Mouse (Mus musculus) telencephalon, adult 2 months (tissue): ENCODE data around the gene Neb.
"Not testable (repeated sequence)": the region's sequence is repeated elsewhere in the genome, so short reads cannot be mapped to it uniquely, and the experiment has no call there.

Source experiments
- DNase-seq: peaks from one replicate; pipeline ENCODE4 v3.0.0-alpha.2; 2011; ENCODE audit warnings: low read depth, low spot score

Neb gene

GRCm38 (mm10) chr2:52179678-52180077 is 198.6 kb downstream of the Neb start:
- no peak for DNase-seq

- no peak for DNase-seq
These were observed 200.5 kb downstream of the Neb start for GRCm38 (mm10) chr2:52177726-52178125.

DNA sequence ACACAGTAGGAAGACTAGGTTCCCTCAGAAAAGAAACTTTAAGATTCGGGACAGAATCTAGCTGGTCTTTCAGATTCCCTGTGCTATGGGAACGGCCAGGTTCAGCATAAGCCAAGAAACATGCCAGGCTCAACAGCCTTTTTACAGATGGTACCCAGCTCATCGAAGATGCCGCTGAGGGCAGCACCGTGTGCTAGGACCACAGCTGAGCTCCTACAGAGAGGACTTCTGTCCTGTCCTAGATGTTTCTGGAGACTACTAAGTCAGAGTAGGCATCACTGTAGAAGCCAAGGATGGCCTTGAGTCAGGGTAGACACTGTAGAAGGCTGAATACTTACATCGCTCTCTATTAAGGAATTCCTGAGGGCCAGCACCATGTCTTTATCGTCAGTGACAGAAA is 201.1 kb downstream of the Neb start:
- DNase-seq: no peak

DNA sequence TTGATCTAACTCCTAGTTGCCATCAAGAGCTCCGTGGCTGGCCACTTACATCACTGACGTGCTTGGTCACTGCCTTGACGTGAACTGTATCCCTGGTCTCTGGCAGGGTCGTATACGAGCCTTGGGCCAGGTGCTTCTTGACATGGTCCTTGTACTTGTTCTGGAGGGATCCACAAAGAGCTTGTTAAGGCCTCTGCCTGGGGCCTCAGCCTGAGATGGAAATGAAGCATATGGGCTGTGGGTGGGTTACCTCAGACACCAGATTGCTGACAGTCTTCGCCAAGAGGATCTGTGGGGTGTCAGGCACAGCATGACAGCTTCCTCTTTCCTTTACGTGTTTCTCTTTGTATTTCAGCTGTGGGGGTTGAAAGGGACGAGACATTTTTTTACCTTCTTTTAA is 201.7 kb downstream of the Neb start:
- peak; percentile 91 for DNase-seq

DNA sequence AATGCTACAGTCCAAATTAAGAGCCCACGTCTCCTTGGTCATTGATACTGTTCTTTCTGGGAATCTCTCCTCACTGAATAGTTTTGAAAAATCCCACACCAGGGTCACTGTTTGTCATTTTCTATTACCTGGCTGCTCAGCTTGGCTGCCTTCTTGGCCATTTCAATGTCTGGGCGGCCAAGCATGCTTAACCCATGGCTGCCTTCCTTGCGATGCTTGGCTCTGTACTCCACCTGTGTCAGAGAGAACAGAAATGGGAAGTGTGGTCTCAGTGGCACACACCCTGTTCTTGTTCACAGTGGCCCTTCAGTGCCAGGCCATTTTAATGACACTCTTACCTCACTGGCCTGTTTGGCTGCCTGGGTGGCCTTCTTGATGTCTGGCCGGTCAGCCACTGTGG is 203.3 kb downstream of the Neb start:
- no peak for DNase-seq

DNA sequence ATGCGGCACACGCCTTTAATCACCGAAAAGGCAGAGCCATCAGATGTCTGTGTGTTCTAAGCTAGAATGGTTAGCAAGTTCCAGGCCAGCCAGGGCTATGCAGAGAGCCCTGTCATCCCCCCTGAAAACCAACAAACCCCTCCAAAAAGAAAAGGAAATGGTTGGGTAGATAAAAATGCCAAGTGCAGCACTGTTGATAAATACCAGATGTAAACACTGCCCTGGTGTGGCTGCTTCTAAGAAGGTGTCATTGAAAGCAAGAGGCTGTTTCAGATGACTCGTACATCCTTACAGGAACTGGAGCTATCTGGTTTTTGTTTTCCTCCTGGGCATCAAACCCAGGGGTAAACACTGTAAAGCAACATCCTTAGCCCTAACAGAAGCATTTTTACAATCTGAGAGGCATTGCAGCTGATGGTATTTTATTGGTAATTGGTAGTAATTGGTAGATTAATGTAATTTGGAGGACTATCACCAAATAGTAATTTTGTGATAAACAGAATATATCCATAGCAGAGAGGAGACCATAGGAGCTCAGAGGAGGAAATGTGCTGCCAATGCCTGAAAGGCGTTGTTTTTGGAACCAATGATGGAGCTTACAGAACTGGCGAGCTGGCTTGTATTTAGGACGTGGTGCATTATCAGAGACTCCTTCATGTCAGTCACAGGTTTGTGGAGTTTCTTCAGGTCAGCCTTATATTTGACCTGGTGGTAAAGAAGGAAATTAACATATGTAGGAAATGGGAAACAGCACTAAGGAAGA is 208.8 kb downstream of the Neb start:
- no peak for DNase-seq

GRCm38 (mm10) chr2:52153064-52153463 is 225.2 kb downstream of the Neb start:
- no peak for DNase-seq

DNA sequence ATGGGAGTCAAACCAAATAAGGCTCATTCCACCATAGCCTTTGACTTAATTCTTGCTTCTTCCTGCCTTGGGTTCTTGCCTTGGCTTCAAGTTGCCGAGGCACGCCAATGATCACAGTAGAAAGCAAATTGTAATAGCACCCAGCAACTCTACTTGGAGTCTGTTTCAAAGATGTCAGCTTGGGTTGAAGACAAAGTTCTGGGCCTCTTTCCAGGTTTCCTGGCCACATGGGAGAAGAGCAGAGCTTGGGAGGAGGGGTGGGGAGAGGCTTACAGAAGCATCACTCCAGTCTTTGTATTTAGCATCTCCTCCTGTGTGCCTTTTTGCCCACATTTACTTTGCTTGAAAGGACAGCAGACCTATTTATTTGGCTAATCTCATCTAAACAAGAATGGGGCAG is 244.9 kb downstream of the Neb start:
- no peak for DNase-seq

DNA sequence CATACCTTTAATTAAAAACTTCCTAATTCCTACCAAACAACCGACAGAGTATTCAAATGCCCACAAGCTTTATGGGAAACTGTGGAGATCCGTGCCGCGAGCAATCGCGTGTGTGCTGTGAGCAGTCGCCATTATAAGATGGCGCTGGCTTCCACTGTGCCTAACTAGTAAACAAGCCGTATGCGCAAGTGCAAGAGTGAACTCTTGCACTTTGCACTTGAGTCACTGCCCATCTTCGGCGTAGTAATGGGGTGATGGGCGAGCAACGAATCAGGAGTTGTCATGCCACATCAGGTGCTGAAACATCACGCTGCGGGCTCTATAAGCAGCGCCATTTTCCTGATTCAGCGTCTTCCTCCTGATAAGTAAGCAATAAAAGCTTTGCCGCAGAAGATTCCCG is 246.9 kb downstream of the Neb start:
- not testable (repeated sequence) for DNase-seq

- no peak for DNase-seq
These were observed 264.2 kb downstream of the Neb start for GRCm38 (mm10) chr2:52114086-52114485.
